Mouse (Mus musculus): ENCODE measurements around the gene Hltf. TPM values are rescaled to one million over a fixed set of nuclear protein-coding genes. Genes with fewer than 3 reads are reported as not detected.

Gene Hltf
- polyA plus RNA-seq, 1 experiment, result 70.4 TPM

- Histone ChIP-seq H3K4me1 (ENCODE audit: control insufficient read depth, insufficient read depth, low read length) (no peaks in the 10 kb centered on the region), H3K36me3 (ENCODE audit: control insufficient read depth, insufficient read depth, low read length, poor library complexity, severe bottlenecking) (no peaks in the 10 kb centered on the region), H3K9me3 (replicated peaks; ENCODE audit: control insufficient read depth, insufficient read depth, low read length, poor library complexity, severe bottlenecking) (0 out of 2 replicates have a peak, but pooled peaks cover 3% of the 10 kb centered on the region), H3K27me3 (ENCODE audit: control insufficient read depth, insufficient read depth, low read length, poor library complexity, severe bottlenecking) (no peaks in the 10 kb centered on the region; the same call in 1 of the 2 replicates), H3K27ac (ENCODE audit: insufficient read depth, low read length) (no peak overlapping the region), H3K9ac (ENCODE audit: low read depth, poor library complexity, severe bottlenecking) (no peak overlapping the region), H3K4me3 (ENCODE audit: low read depth, low read length) (no peak overlapping the region)
- TF ChIP-seq POLR2A (IDR thresholded peaks at IDR 0.05; ENCODE audit: insufficient read depth, low read length) (no peak), CTCF (IDR thresholded peaks at IDR 0.05; ENCODE audit: low read depth, low read length) (no peak), EP300 (IDR thresholded peaks at IDR 0.05; ENCODE audit: insufficient read depth, low read depth, low read length) (no peak)
These were observed 79.4 kb downstream of the Hltf start for GRCm38 (mm10) chr3:20136868-20137581.

DNA sequence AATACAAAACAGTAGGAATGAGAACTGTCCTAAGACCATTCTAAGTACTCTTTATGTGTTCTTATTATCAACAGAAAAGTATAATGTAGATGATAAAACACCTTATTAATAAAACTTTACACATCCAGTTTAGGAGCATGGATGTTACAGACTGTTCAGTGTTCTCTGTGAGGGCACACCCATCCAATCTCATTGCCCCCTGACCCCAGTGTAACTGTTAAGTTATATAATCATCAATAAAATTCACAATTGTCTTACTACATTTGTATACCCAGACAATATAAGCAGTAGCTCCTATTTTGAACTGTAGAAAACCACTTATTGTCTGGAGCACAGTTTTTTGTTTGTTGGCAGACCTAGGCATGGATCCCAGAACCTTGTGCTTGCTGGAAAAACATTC lies 83.6 kb downstream of the Hltf start:
- Histone ChIP-seq H3K36me3 (ENCODE audit: control insufficient read depth, insufficient read depth, low read length, poor library complexity, severe bottlenecking) (no peaks in the 10 kb centered on the region), H3K9me3 (replicated peaks; ENCODE audit: control insufficient read depth, insufficient read depth, low read length, poor library complexity, severe bottlenecking) (0 out of 2 replicates have a peak, but pooled peaks cover 3% of the 10 kb centered on the region), H3K4me1 (ENCODE audit: control insufficient read depth, insufficient read depth, low read length) (no peaks in the 10 kb centered on the region), H3K9ac (ENCODE audit: low read depth, poor library complexity, severe bottlenecking) (no peak overlapping the region), H3K4me3 (ENCODE audit: low read depth, low read length) (no peak overlapping the region), H3K27ac (ENCODE audit: insufficient read depth, low read length) (no peak overlapping the region), H3K27me3 (ENCODE audit: control insufficient read depth, insufficient read depth, low read length, poor library complexity, severe bottlenecking) (no peaks in the 10 kb centered on the region; the same call in 1 of the 2 replicates)
- no peak for TF ChIP-seq POLR2A (IDR thresholded peaks at IDR 0.05; ENCODE audit: insufficient read depth, low read length)
- no peak for TF ChIP-seq CTCF (IDR thresholded peaks at IDR 0.05; ENCODE audit: low read depth, low read length)
- no peak for TF ChIP-seq EP300 (IDR thresholded peaks at IDR 0.05; ENCODE audit: insufficient read depth, low read depth, low read length)

DNA sequence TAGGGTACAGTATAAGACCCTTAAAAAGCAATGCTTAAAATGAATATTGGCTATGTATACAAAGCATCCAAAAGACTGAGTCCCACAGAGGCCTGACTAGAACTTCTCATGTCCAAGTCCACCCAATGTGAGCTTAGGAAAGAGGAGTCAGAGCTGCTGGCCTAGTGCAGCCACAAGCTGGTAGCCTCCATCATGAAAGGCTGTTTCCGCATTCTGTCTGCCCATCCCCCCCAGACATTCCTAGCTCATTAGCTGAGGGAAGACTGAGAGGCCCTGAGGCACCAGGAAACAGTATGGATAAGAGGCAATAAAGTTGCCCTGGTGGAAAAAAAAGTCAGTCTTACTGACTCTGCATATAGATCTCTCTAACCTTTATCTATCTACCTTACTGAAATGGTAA lies 84.1 kb downstream of the Hltf start:
- H3K4me3 ChIP-seq (ENCODE audit: low read depth, low read length), result no peak overlapping the region
- 0 out of 2 replicates have a peak, but pooled peaks cover 3% of the 10 kb centered on the region for H3K9me3 ChIP-seq (replicated peaks; ENCODE audit: control insufficient read depth, insufficient read depth, low read length, poor library complexity, severe bottlenecking)
- 0 out of 2 replicates have a peak, but pooled peaks have one; percentile 40 for TF ChIP-seq EP300 (IDR thresholded peaks at IDR 0.05; ENCODE audit: insufficient read depth, low read depth, low read length)
- no peak for TF ChIP-seq POLR2A (IDR thresholded peaks at IDR 0.05; ENCODE audit: insufficient read depth, low read length)
- H3K27me3 ChIP-seq (ENCODE audit: control insufficient read depth, insufficient read depth, low read length, poor library complexity, severe bottlenecking), result no peaks in the 10 kb centered on the region; the same call in 1 of the 2 replicates
- no peak overlapping the region for H3K9ac ChIP-seq (ENCODE audit: low read depth, poor library complexity, severe bottlenecking)
- H3K4me1 ChIP-seq (ENCODE audit: control insufficient read depth, insufficient read depth, low read length), result no peaks in the 10 kb centered on the region
- no peaks in the 10 kb centered on the region for H3K36me3 ChIP-seq (ENCODE audit: control insufficient read depth, insufficient read depth, low read length, poor library complexity, severe bottlenecking)
- no peak overlapping the region for H3K27ac ChIP-seq (ENCODE audit: insufficient read depth, low read length)

- no peak overlapping the region for H3K4me3 ChIP-seq (ENCODE audit: low read depth, low read length)
- no peaks in the 10 kb centered on the region for H3K36me3 ChIP-seq (ENCODE audit: control insufficient read depth, insufficient read depth, low read length, poor library complexity, severe bottlenecking)
- no peaks in the 10 kb centered on the region for H3K4me1 ChIP-seq (ENCODE audit: control insufficient read depth, insufficient read depth, low read length)
- 0 out of 2 replicates have a peak, but pooled peaks cover 3% of the 10 kb centered on the region for H3K9me3 ChIP-seq (replicated peaks; ENCODE audit: control insufficient read depth, insufficient read depth, low read length, poor library complexity, severe bottlenecking)
- no peak overlapping the region for H3K27ac ChIP-seq (ENCODE audit: insufficient read depth, low read length)
- H3K9ac ChIP-seq (ENCODE audit: low read depth, poor library complexity, severe bottlenecking), result no peak overlapping the region
- TF ChIP-seq POLR2A (IDR thresholded peaks at IDR 0.05; ENCODE audit: insufficient read depth, low read length), result no peak
- H3K27me3 ChIP-seq (ENCODE audit: control insufficient read depth, insufficient read depth, low read length, poor library complexity, severe bottlenecking), result no peaks in the 10 kb centered on the region; the same call in 1 of the 2 replicates
These were observed 84.5 kb downstream of the Hltf start for GRCm38 (mm10) chr3:20142101-20142500.

GRCm38 (mm10) chr3:20142576-20142975 lies 85.0 kb downstream of the Hltf start:
- Histone ChIP-seq H3K27ac (ENCODE audit: insufficient read depth, low read length) (no peak overlapping the region), H3K9ac (ENCODE audit: low read depth, poor library complexity, severe bottlenecking) (no peak overlapping the region), H3K4me1 (ENCODE audit: control insufficient read depth, insufficient read depth, low read length) (no peaks in the 10 kb centered on the region), H3K36me3 (ENCODE audit: control insufficient read depth, insufficient read depth, low read length, poor library complexity, severe bottlenecking) (no peaks in the 10 kb centered on the region), H3K27me3 (ENCODE audit: control insufficient read depth, insufficient read depth, low read length, poor library complexity, severe bottlenecking) (no peaks in the 10 kb centered on the region; the same call in 1 of the 2 replicates), H3K9me3 (replicated peaks; ENCODE audit: control insufficient read depth, insufficient read depth, low read length, poor library complexity, severe bottlenecking) (0 out of 2 replicates have a peak, but pooled peaks cover 3% of the 10 kb centered on the region), H3K4me3 (ENCODE audit: low read depth, low read length) (no peak overlapping the region)
- TF ChIP-seq CTCF (IDR thresholded peaks at IDR 0.05; ENCODE audit: low read depth, low read length), result no peak
- TF ChIP-seq POLR2A (IDR thresholded peaks at IDR 0.05; ENCODE audit: insufficient read depth, low read length), result no peak
- TF ChIP-seq EP300 (IDR thresholded peaks at IDR 0.05; ENCODE audit: insufficient read depth, low read depth, low read length), result no peak

- Histone ChIP-seq H3K9ac (ENCODE audit: low read depth, poor library complexity, severe bottlenecking) (no peak overlapping the region), H3K36me3 (ENCODE audit: control insufficient read depth, insufficient read depth, low read length, poor library complexity, severe bottlenecking) (no peaks in the 10 kb centered on the region), H3K4me1 (ENCODE audit: control insufficient read depth, insufficient read depth, low read length) (no peaks in the 10 kb centered on the region), H3K27me3 (ENCODE audit: control insufficient read depth, insufficient read depth, low read length, poor library complexity, severe bottlenecking) (no peaks in the 10 kb centered on the region), H3K27ac (ENCODE audit: insufficient read depth, low read length) (no peak overlapping the region), H3K9me3 (replicated peaks; ENCODE audit: control insufficient read depth, insufficient read depth, low read length, poor library complexity, severe bottlenecking) (no peaks in the 10 kb centered on the region), H3K4me3 (ENCODE audit: low read depth, low read length) (no peak overlapping the region)
- no peak for TF ChIP-seq EP300 (IDR thresholded peaks at IDR 0.05; ENCODE audit: insufficient read depth, low read depth, low read length)
- TF ChIP-seq CTCF (IDR thresholded peaks at IDR 0.05; ENCODE audit: low read depth, low read length), result no peak
- TF ChIP-seq POLR2A (IDR thresholded peaks at IDR 0.05; ENCODE audit: insufficient read depth, low read length), result no peak
These were observed 86.1 kb downstream of the Hltf start for GRCm38 (mm10) chr3:20143726-20144125.

All from ES-Bruce4 (cell line).